Mouse (Mus musculus): ENCODE data around the gene Plbd2. TPM values are rescaled to one million over a fixed set of nuclear protein-coding genes. Genes with fewer than 3 reads are reported as not detected.

Gene Plbd2
- polyA plus RNA-seq, 1 experiment from 2014 or later: 58.9 TPM

GRCm38 (mm10) chr5:120434231-120434735 lies 69.1 kb downstream of the Plbd2 start:
- Histone ChIP-seq H3K4me3 (no peak overlapping the region), H3K9ac (no peak overlapping the region), H3K4me2 (no peak overlapping the region), H3K9me3 (no peaks in the 10 kb centered on the region), H3K36me3 (no peaks in the 10 kb centered on the region), H3K4me1 (peaks cover 24% of the 10 kb centered on the region), H3K27me3 (peaks cover 98% of the 10 kb centered on the region), H3K27ac (no peak overlapping the region)
- ATAC-seq (ENCODE audit: insufficient number of reproducible peaks, low FRiP score, low TSS enrichment, low read depth): no peak
- 2% methylated on average over 21 of the region's 21 CpGs for WGBS

Other genes starting within 250 kb of the Plbd2 start
- gene Lhx5, start 71.9 kb downstream of the Plbd2 start, polyA plus RNA-seq (2015; fragmentation: Nextera tagmentation; extraction: Ambion mirVana): not detected in 2 replicates
- 0.57 and 0.95 TPM in 2 replicates for gene Sdsl, start 30.8 kb downstream of the Plbd2 start, polyA plus RNA-seq (2015; fragmentation: Nextera tagmentation; extraction: Ambion mirVana)
- gene Sds, start 27.1 kb downstream of the Plbd2 start, polyA plus RNA-seq (2015; fragmentation: Nextera tagmentation; extraction: Ambion mirVana): 0.24 TPM in 1 of 2 replicates, not detected in the other
- 12.0 and 13.4 TPM in 2 replicates for gene Slc8b1, start 7.5 kb upstream of the Plbd2 start, polyA plus RNA-seq (2015; fragmentation: Nextera tagmentation; extraction: Ambion mirVana)
- gene Tpcn1, start 85.0 kb upstream of the Plbd2 start, polyA plus RNA-seq (2015; fragmentation: Nextera tagmentation; extraction: Ambion mirVana): 25.4 and 25.8 TPM in 2 replicates
- gene Iqcd, start 85.4 kb upstream of the Plbd2 start, polyA plus RNA-seq (2015; fragmentation: Nextera tagmentation; extraction: Ambion mirVana): 0.38 TPM in 2 replicates
- 13.8 TPM in 2 replicates for gene Rita1, start 109.0 kb upstream of the Plbd2 start, polyA plus RNA-seq (2015; fragmentation: Nextera tagmentation; extraction: Ambion mirVana)
- gene Ddx54, start 109.1 kb upstream of the Plbd2 start, polyA plus RNA-seq (2015; fragmentation: Nextera tagmentation; extraction: Ambion mirVana): 39.4 and 41.7 TPM in 2 replicates
- not detected in 2 replicates for gene Cfap73, start 130.6 kb upstream of the Plbd2 start, polyA plus RNA-seq (2015; fragmentation: Nextera tagmentation; extraction: Ambion mirVana)
- 0.43 and 0.49 TPM in 2 replicates for gene Rasal1, start 145.2 kb upstream of the Plbd2 start, polyA plus RNA-seq (2015; fragmentation: Nextera tagmentation; extraction: Ambion mirVana)
- gene Dtx1, start 208.3 kb upstream of the Plbd2 start, polyA plus RNA-seq (2015; fragmentation: Nextera tagmentation; extraction: Ambion mirVana): 2.7 and 4.0 TPM in 2 replicates
- gene Oas2, start 246.2 kb upstream of the Plbd2 start, polyA plus RNA-seq (2015; fragmentation: Nextera tagmentation; extraction: Ambion mirVana): 0.32 and 0.44 TPM in 2 replicates

Data from limb, embryonic 15.5 days (tissue).